Comparison of ENCODE assay signal across 26 mouse cellular contexts in the genomic region with DNA sequence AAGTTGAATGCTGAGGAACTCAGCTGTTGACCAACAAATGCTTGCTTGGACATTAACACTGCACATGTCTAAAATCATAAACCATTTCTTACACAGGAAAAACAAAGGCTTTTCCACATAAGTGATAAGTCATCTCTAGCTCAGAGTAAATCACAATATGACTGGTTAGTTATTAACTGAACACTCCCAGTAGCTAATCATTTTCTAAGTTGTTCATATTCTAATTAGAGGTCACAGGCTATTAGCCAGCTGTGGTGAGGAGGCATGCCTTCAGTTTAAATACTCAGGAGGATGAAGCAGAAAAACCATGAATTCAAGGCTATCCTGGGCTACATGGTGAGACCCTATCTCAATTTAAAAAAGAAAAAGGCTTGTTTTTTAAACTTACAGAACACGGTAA.
DNase-seq lines count a peak whose midpoint lies in the region; ATAC-seq and TF ChIP-seq lines count a peak whose summit lies in the region.
"Had no signal": no experiment of that assay in that cellular context is flagged by ENCODE, and none has a peak within 500 bp of the region (broad histone marks: within the 10 kb centered on the region; RNA-seq: fewer than 3 reads in every experiment).

No protein-coding gene starts in this region.

- H3K9me3 ChIP-seq in kidney, embryonic 15.5 days (replicated peaks) = no peaks in the 10 kb centered on the region
- no peaks in the 10 kb centered on the region for H3K9me3 ChIP-seq in intestine, embryonic 15.5 days
- no peaks in the 10 kb centered on the region for H3K9me3 ChIP-seq in intestine, postnatal 0 days (ENCODE audit: control insufficient read depth)
- H3K9me3 ChIP-seq: embryonic facial prominence, embryonic 15.5 days; heart, embryonic 10.5 days had no signal

- H3K27me3 ChIP-seq in kidney, embryonic 15.5 days = no peaks in the 10 kb centered on the region
- no peaks in the 10 kb centered on the region for H3K27me3 ChIP-seq in intestine, embryonic 15.5 days (replicated peaks)
- no peaks in the 10 kb centered on the region for H3K27me3 ChIP-seq in intestine, postnatal 0 days (replicated peaks; ENCODE audit: control insufficient read depth, insufficient read depth, low read length)
- H3K27me3 ChIP-seq: embryonic facial prominence, embryonic 12.5 days; embryonic facial prominence, embryonic 15.5 days; heart, embryonic 13.5 days had no signal

- H3K4me2 ChIP-seq in kidney, embryonic 15.5 days = no peak overlapping the region
- no peak overlapping the region for H3K4me2 ChIP-seq in intestine, embryonic 15.5 days (replicated peaks)
- H3K4me2 ChIP-seq in intestine, postnatal 0 days (replicated peaks; ENCODE audit: low read depth) = no peak overlapping the region
- H3K4me2 ChIP-seq: embryonic facial prominence, embryonic 12.5 days; embryonic facial prominence, embryonic 15.5 days; heart, embryonic 13.5 days; hindbrain, embryonic 14.5 days had no signal

- WGBS in kidney, embryonic 15.5 days = 83% methylated on average over 1 of the region's 1 CpGs
- 90% methylated on average over 1 of the region's 1 CpGs for WGBS in intestine, embryonic 15.5 days
- WGBS in intestine, postnatal 0 days = 83% methylated on average over 1 of the region's 1 CpGs

- H3K9ac ChIP-seq in kidney, embryonic 15.5 days = no peak overlapping the region
- H3K9ac ChIP-seq in intestine, embryonic 15.5 days = no peak overlapping the region
- no peak overlapping the region for H3K9ac ChIP-seq in intestine, postnatal 0 days (ENCODE audit: low read depth, low read length)
- H3K9ac ChIP-seq: embryonic facial prominence, embryonic 12.5 days; embryonic facial prominence, embryonic 15.5 days; forebrain, postnatal 0 days; heart, embryonic 13.5 days; hindbrain, embryonic 14.5 days had no signal

- H3K4me1 ChIP-seq in kidney, embryonic 15.5 days = no peaks in the 10 kb centered on the region
- H3K4me1 ChIP-seq in intestine, embryonic 15.5 days (replicated peaks) = no peaks in the 10 kb centered on the region
- H3K4me1 ChIP-seq in intestine, postnatal 0 days (replicated peaks; ENCODE audit: control insufficient read depth, insufficient read depth, low read length) = no peaks in the 10 kb centered on the region; the same call in 1 of the 2 replicates
- H3K4me1 ChIP-seq: embryonic facial prominence, embryonic 12.5 days; embryonic facial prominence, embryonic 15.5 days; heart, embryonic 10.5 days; heart, embryonic 13.5 days had no signal

- peak; percentile 53 for DNase-seq in kidney, adult 9 months
- no peak for DNase-seq in right cerebral cortex, postnatal 14 days
- DNase-seq in heart, adult 9 months (ENCODE audit: low spot score in 2 of 2) = no peak
- DNase-seq: adrenal gland, adult 2 months; adrenal gland, postnatal 14 days; cerebellum, adult 11 months; cerebellum, adult 2 months; cerebellum, adult 9-11 months; cerebellum, postnatal 25 days; forebrain, postnatal 0 days; gastrocnemius, adult 2 months; gastrocnemius, postnatal 14 days; heart, adult 18-20 months; heart, postnatal 14 days; heart, postnatal 4 days had no signal

- ATAC-seq in kidney, embryonic 15.5 days (replicated peaks; ENCODE audit: low FRiP score) = no peak
- peak; percentile 78 for ATAC-seq in intestine, embryonic 15.5 days
- ATAC-seq in intestine, postnatal 0 days = peak; percentile 51; the same call in 1 of the 2 replicates
- ATAC-seq: CD4-positive, CD25-positive, alpha-beta regulatory T cell, adult 4 months; forebrain, embryonic 14.5 days; forebrain, postnatal 0 days; hindbrain, postnatal 0 days had no signal

- no peak overlapping the region for H3K27ac ChIP-seq in kidney, embryonic 15.5 days
- H3K27ac ChIP-seq in intestine, embryonic 15.5 days = no peak overlapping the region
- H3K27ac ChIP-seq in intestine, postnatal 0 days (ENCODE audit: low read depth, low read length) = no peak overlapping the region
- H3K27ac ChIP-seq: embryonic facial prominence, embryonic 12.5 days; embryonic facial prominence, embryonic 15.5 days; heart, embryonic 10.5 days; heart, embryonic 13.5 days; hindbrain, embryonic 14.5 days; hindbrain, postnatal 0 days had no signal

- H3K4me3 ChIP-seq in kidney, embryonic 15.5 days (replicated peaks) = no peak overlapping the region
- H3K4me3 ChIP-seq in intestine, embryonic 15.5 days (replicated peaks) = no peak overlapping the region
- no peak overlapping the region for H3K4me3 ChIP-seq in intestine, postnatal 0 days (ENCODE audit: low read depth, low read length)
- H3K4me3 ChIP-seq: embryonic facial prominence, embryonic 12.5 days; embryonic facial prominence, embryonic 15.5 days; gastrocnemius, adult 2 months; heart, embryonic 10.5 days; heart, embryonic 13.5 days had no signal

- H3K36me3 ChIP-seq in kidney, embryonic 15.5 days = peaks cover 10% of the 10 kb centered on the region; the same call in 1 of the 2 replicates
- peaks cover 12% of the 10 kb centered on the region; the same call in 1 of the 2 replicates for H3K36me3 ChIP-seq in intestine, embryonic 15.5 days
- peaks cover 9% of the 10 kb centered on the region; the same call in 1 of the 2 replicates for H3K36me3 ChIP-seq in intestine, postnatal 0 days (ENCODE audit: control insufficient read depth, insufficient read depth)

- TF ChIP-seq CTCF in intestine, postnatal 0 days (IDR thresholded peaks at IDR 0.05; ENCODE audit: low read depth) = no peak
